Mouse (Mus musculus) forebrain, embryonic 16.5 days (tissue): ENCODE results near the gene Cdca4. TPM values are rescaled to one million over a fixed set of nuclear protein-coding genes. Genes with fewer than 3 reads are reported as not detected.

ENCODE experiments used
- ATAC-seq: fragments of 200-750 bp; cut with Nextera tagmentation; 2 replicates; pipeline ENCODE4 v1.8.0; 2017; ENCODE audit warnings: mild to moderate bottlenecking, moderate library complexity
- H3K27ac ChIP-seq: fragments of 300-500 bp; sonication (generic); 2 replicates; pipeline ENCODE4 v1.5.1; 2014; ENCODE audit warnings: low read length, control low read depth
- H3K27me3 ChIP-seq: fragments of 300-500 bp; sonication (generic); replicated peaks from 2 replicates; pipeline ENCODE4 v1.6.1; 2014; ENCODE audit warnings: low read length; ENCODE audit not compliant: control insufficient read depth, insufficient read depth
- H3K36me3 ChIP-seq: fragments of 300-500 bp; sonication (generic); 2 replicates; pipeline ENCODE4 v1.6.1; 2014; ENCODE audit not compliant: control insufficient read depth, insufficient read depth
- H3K4me1 ChIP-seq: fragments of 300-500 bp; sonication (generic); replicated peaks from 2 replicates; pipeline ENCODE4 v1.6.1; 2014; ENCODE audit warnings: low read length; ENCODE audit not compliant: control insufficient read depth, insufficient read depth
- H3K4me2 ChIP-seq: fragments of 300-500 bp; sonication (generic); 2 replicates; pipeline ENCODE4 v1.6.1; 2014; ENCODE audit warnings: mild to moderate bottlenecking, low read length, control low read depth
- H3K4me3 ChIP-seq: fragments of 300-500 bp; sonication (generic); replicated peaks from 2 replicates; pipeline ENCODE4 v1.5.1; 2014; ENCODE audit warnings: mild to moderate bottlenecking, low read length, control low read depth
- H3K9ac ChIP-seq: fragments of 300-500 bp; sonication (generic); replicated peaks from 2 replicates; pipeline ENCODE4 v1.6.1; 2014; ENCODE audit warnings: low read depth, low read length, control low read depth
- H3K9me3 ChIP-seq: fragments of 300-500 bp; sonication (generic); 2 replicates; pipeline ENCODE4 v1.6.1; 2016; ENCODE audit warnings: low read length; ENCODE audit not compliant: control insufficient read depth
- WGBS: fragments of 180-500 bp; shearing (Covaris S2); extraction: QIAGEN DNeasy Blood & Tissue Kit; methylation state at CpG from one replicate; pipeline ENCODE4 v1.1.7; 2014; 5-methylcytosine and 5-hydroxymethylcytosine counted together
- polyA plus RNA-seq: library from polyadenylated mRNA; unstranded; fragments of >200 nt; fragmentation: Nextera tagmentation; extraction: Ambion mirVana; gene quantifications from 2 replicates; pipeline ENCODE4 v1.2.1, GENCODE M21; 2015

The Cdca4 gene
- polyA plus RNA-seq, 1 experiment from 2014 or later, result 71.0 TPM

DNA sequence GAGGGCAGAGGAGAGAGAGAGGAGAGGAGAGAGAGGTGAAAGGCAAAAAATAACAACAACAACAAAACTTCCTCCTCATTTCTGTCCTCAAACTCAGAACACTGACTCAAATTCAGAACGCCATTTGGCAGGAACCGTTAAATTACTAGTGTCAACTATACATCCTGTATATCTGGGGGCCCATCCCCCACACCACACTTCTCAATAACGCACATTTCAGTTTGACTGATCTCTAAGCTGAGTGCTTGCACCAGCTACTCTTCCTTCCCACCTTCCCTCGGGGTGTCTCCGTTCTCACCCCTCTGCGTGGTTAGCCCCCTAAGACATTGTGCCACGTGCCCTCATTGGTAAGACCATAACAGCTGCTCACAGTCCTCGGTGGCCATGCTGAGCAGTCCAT lies 30.7 kb upstream of the Cdca4 start:
- Histone ChIP-seq H3K36me3 (no peaks in the 10 kb centered on the region), H3K4me2 (no peak overlapping the region), H3K9me3 (no peaks in the 10 kb centered on the region), H3K9ac (no peak overlapping the region), H3K27ac (no peak overlapping the region), H3K4me1 (no peaks in the 10 kb centered on the region), H3K4me3 (no peak overlapping the region), H3K27me3 (no peaks in the 10 kb centered on the region)
- 81% methylated on average over 8 of the region's 8 CpGs for WGBS
- no peak for ATAC-seq

- ATAC-seq, result no peak
- no peaks in the 10 kb centered on the region for H3K4me1 ChIP-seq
- no peak overlapping the region for H3K4me2 ChIP-seq
- H3K36me3 ChIP-seq, result no peaks in the 10 kb centered on the region
- no peak overlapping the region for H3K27ac ChIP-seq
- H3K9me3 ChIP-seq, result no peaks in the 10 kb centered on the region
- WGBS, result 87% methylated on average over 9 of the region's 9 CpGs
- no peaks in the 10 kb centered on the region for H3K27me3 ChIP-seq
- no peak overlapping the region for H3K4me3 ChIP-seq
- H3K9ac ChIP-seq, result no peak overlapping the region
These were observed 29.5 kb upstream of the Cdca4 start for GRCm38 (mm10) chr12:112858581-112859336.

DNA sequence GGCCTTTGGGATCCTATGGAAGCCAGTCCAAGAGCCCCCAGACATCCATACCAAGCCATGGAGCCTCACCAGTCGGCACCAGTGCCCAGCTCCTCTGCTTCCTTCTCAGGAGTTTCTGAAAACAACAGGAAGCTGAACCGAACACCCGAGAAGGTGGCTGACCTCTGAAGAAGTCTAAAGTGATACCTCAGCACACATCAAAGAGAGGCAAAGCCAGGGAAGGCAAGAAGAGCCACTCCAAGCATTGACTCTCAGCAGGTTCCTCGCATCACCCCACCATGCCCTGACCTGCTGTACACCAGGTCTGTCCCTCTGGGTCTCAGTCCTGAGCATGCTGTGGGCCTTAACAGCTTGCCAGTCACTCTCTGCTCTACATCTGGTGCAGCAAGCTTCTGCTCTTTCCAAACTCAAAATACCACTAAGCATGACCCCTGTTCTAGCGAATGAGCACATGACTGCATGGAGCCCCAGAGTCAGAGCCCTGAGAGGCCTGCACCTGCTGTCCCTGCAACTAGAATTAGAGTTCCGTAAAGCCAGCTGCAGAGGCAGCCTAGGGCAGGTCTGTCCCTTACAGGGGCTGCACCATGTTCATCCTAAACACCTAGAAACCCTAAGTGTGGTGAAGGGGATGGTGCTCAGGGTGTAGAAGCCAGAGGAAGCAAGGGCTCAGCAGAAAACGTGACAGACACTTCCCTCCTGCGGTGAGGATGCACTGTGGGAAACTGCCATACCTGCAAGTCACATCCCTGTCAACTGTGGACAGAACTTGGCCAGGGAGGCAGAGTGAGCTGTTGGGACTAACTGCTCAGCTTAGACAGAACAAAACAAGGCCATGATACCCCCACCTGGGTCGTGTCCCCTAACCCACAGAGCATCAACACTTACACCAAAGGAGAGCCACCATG lies 28.1 kb upstream of the Cdca4 start:
- Histone ChIP-seq H3K4me2 (no peak overlapping the region), H3K4me3 (no peak overlapping the region), H3K9me3 (no peaks in the 10 kb centered on the region), H3K9ac (no peak overlapping the region), H3K4me1 (no peaks in the 10 kb centered on the region), H3K36me3 (no peaks in the 10 kb centered on the region), H3K27me3 (no peaks in the 10 kb centered on the region), H3K27ac (no peak overlapping the region)
- WGBS, result 75% methylated on average over 9 of the region's 9 CpGs
- ATAC-seq, result no peak

GRCm38 (mm10) chr12:112856338-112856737 lies 27.1 kb upstream of the Cdca4 start:
- Histone ChIP-seq H3K9ac (no peak overlapping the region), H3K9me3 (no peaks in the 10 kb centered on the region), H3K27ac (no peak overlapping the region), H3K4me1 (no peaks in the 10 kb centered on the region), H3K4me3 (no peak overlapping the region), H3K36me3 (no peaks in the 10 kb centered on the region), H3K4me2 (no peak overlapping the region), H3K27me3 (no peaks in the 10 kb centered on the region)
- ATAC-seq, result no peak
- 85% methylated on average over 3 of the region's 3 CpGs for WGBS

DNA sequence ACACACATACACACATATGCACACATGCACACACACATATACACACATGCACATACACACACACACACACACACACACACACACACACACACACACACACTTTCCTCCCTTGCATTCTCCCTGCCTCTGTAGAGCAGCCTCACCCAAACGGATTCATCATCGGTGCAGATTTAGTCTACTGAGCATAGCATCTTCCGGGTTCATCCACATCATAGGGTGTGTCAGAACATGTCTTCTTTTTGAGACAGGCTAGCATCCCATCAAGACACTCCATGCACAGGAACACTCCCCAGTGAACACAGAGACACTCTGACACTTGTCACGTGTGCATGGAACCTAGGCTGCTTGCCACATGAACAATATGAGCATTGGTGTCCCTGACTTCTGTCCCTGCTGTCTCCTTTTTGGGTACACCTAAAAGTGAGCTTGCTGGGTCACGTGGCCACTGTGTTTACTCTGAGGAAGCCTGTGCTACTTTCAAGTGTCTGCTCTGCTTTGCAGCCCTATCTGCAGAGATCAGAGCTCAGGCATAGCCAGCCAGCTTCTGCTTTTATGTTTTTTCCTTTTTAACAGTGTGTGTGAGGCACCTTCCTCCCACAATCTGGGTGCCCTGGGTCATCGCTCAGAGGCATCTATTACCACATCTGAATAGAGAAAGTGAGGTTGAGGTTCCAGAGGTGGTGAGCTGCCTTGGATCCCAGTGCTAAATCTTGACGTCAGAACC lies 25.5 kb upstream of the Cdca4 start:
- no peaks in the 10 kb centered on the region for H3K27me3 ChIP-seq
- no peak for ATAC-seq
- H3K9ac ChIP-seq, result no peak overlapping the region
- H3K27ac ChIP-seq, result no peak overlapping the region
- no peaks in the 10 kb centered on the region for H3K36me3 ChIP-seq
- no peak overlapping the region for H3K4me2 ChIP-seq
- no peaks in the 10 kb centered on the region for H3K9me3 ChIP-seq
- WGBS, result 79% methylated on average over 7 of the region's 7 CpGs
- H3K4me1 ChIP-seq, result no peaks in the 10 kb centered on the region
- H3K4me3 ChIP-seq, result no peak overlapping the region

GRCm38 (mm10) chr12:112853050-112853729 lies 24.0 kb upstream of the Cdca4 start:
- Histone ChIP-seq H3K9ac (no peak overlapping the region), H3K27ac (no peak overlapping the region), H3K27me3 (no peaks in the 10 kb centered on the region), H3K9me3 (no peaks in the 10 kb centered on the region), H3K4me1 (no peaks in the 10 kb centered on the region), H3K36me3 (no peaks in the 10 kb centered on the region), H3K4me2 (no peak overlapping the region), H3K4me3 (no peak overlapping the region)
- ATAC-seq, result no peak
- WGBS, result 85% methylated on average over 11 of the region's 11 CpGs

DNA sequence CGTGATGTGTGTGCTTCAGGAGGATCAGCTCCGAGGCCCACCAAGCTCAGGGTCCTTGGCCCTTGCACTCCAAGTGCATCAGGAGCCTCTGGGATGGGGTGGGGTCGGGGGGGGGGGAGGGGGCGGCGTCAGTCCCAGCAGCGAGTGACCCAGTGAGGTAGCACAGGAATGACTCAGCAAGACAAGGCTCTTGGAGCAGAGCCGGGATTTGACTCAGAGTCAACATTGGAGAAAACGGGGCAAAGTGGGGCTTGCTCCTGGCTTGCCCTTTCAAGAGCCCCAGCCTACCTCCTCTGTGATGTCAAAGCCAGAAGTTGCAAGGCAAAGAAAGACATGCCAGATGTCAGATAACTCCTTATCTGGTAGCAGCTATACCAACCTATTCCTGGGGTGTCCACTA lies 21.9 kb upstream of the Cdca4 start:
- H3K9me3 ChIP-seq, result no peaks in the 10 kb centered on the region
- 56% methylated on average over 6 of the region's 8 CpGs for WGBS
- no peaks in the 10 kb centered on the region for H3K36me3 ChIP-seq
- no peaks in the 10 kb centered on the region for H3K4me1 ChIP-seq
- no peaks in the 10 kb centered on the region for H3K27me3 ChIP-seq
- H3K4me3 ChIP-seq, result no peak overlapping the region
- no peak for ATAC-seq
- H3K27ac ChIP-seq, result no peak overlapping the region
- H3K9ac ChIP-seq, result no peak overlapping the region
- no peak overlapping the region for H3K4me2 ChIP-seq

DNA sequence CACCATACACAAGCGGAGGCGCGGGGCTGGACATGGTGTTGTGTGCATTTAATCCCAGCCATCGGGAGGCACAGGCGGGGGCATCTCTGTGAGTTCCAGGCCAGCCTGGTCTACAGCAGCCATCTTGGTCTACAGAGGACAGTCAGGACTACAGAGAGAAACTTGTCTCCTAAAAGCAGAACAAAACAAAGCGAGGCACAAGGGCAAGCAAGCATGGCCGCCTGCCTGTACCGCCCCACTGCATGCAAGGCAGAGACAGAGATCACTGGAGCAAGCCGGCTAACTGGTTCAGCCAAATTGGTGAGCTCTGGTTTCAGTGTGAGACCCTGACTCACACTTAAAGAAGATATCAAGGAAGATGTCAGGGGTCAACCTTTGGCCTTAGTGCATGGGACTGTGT lies 21.1 kb upstream of the Cdca4 start:
- H3K27me3 ChIP-seq, result no peaks in the 10 kb centered on the region
- ATAC-seq, result no peak
- H3K36me3 ChIP-seq, result no peaks in the 10 kb centered on the region
- no peaks in the 10 kb centered on the region for H3K9me3 ChIP-seq
- H3K4me3 ChIP-seq, result no peak overlapping the region
- no peaks in the 10 kb centered on the region for H3K4me1 ChIP-seq
- no peak overlapping the region for H3K27ac ChIP-seq
- H3K4me2 ChIP-seq, result no peak overlapping the region
- WGBS, result 89% methylated on average over 9 of the region's 9 CpGs
- H3K9ac ChIP-seq, result no peak overlapping the region
